Mouse (Mus musculus) megakaryocyte, embryonic 14.5 days (primary cell): ENCODE data around the gene Mettl16.

Source experiments
- FLI1 ChIP-seq: IDR thresholded peaks from 2 replicates; pipeline ENCODE4 v1.6.1; 2012; ENCODE audit warnings: low read length, inconsistent platforms, mixed read lengths
- GATA1 ChIP-seq: IDR thresholded peaks from 3 replicates; pipeline ENCODE4 v1.6.1; 2012; ENCODE audit warnings: mixed read lengths, low read length, inconsistent platforms, borderline replicate concordance

- no peak for TF ChIP-seq GATA1
- no peak for TF ChIP-seq FLI1
These were observed 91.5 kb downstream of the Mettl16 start for GRCm38 (mm10) chr11:74862129-74862528.
